Mouse (Mus musculus) heart, postnatal 0 days (tissue): Measurements from ENCODE around the gene Cipc. TPM values are rescaled to one million over a fixed set of nuclear protein-coding genes. Genes with fewer than 3 reads are reported as not detected.

Experiments used
- ATAC-seq: fragments of 200-750 bp; cut with Nextera tagmentation; 2 replicates; pipeline ENCODE4 v1.8.0; 2017; ENCODE audit warnings: low read depth, moderate number of reproducible peaks, moderate library complexity; ENCODE audit not compliant: insufficient read depth
- DNase-seq: peaks from one replicate; pipeline ENCODE4 v3.0.0-alpha.2; 2016; ENCODE audit warnings: low spot score
- H3K27ac ChIP-seq: fragments of 300-500 bp; sonication (generic); 2 replicates; pipeline ENCODE4 v1.5.1; 2014; ENCODE audit warnings: low read depth, mild to moderate bottlenecking
- H3K27me3 ChIP-seq: fragments of 300-500 bp; sonication (generic); 2 replicates; pipeline ENCODE4 v1.6.1; 2014; ENCODE audit warnings: low read length, mixed read lengths; ENCODE audit not compliant: control insufficient read depth, insufficient read depth
- H3K36me3 ChIP-seq: fragments of 300-500 bp; sonication (generic); replicated peaks from 2 replicates; pipeline ENCODE4 v1.6.1; 2014; ENCODE audit warnings: low read length, mixed read lengths; ENCODE audit not compliant: control insufficient read depth, insufficient read depth
- H3K4me1 ChIP-seq: fragments of 300-500 bp; sonication (generic); 2 replicates; pipeline ENCODE4 v1.6.1; 2014; ENCODE audit warnings: antibody characterized with exemption; ENCODE audit not compliant: control insufficient read depth, insufficient read depth
- H3K4me2 ChIP-seq: fragments of 300-500 bp; sonication (generic); 2 replicates; pipeline ENCODE4 v1.6.1; 2014; ENCODE audit warnings: low read depth, mild to moderate bottlenecking, low read length, moderate library complexity
- H3K4me3 ChIP-seq: fragments of 300-500 bp; sonication (generic); 2 replicates; pipeline ENCODE4 v1.5.1; 2014; ENCODE audit warnings: low read depth, low read length
- H3K9ac ChIP-seq: fragments of 300-500 bp; sonication (generic); replicated peaks from 2 replicates; pipeline ENCODE4 v1.6.1; 2014; ENCODE audit warnings: low read depth, low read length, mixed read lengths
- H3K9me3 ChIP-seq: fragments of 300-500 bp; sonication (generic); replicated peaks from 2 replicates; pipeline ENCODE4 v1.6.1; 2016; ENCODE audit warnings: low read length; ENCODE audit not compliant: control insufficient read depth
- CTCF ChIP-seq: IDR thresholded peaks from 2 replicates; pipeline ENCODE4 v1.5.1; 2016; ENCODE audit warnings: antibody characterized with exemption, control low read depth, low read depth
- EP300 ChIP-seq: IDR thresholded peaks from 2 replicates; pipeline ENCODE4 v1.6.1; 2016; ENCODE audit warnings: antibody characterized with exemption, low read depth
- WGBS: fragments of 180-500 bp; shearing (Covaris S2); extraction: QIAGEN DNeasy Blood & Tissue Kit; methylation state at CpG from one replicate; pipeline ENCODE4 v1.1.7; 2014; 5-methylcytosine and 5-hydroxymethylcytosine counted together
- polyA plus RNA-seq: library from polyadenylated mRNA; unstranded; fragments of >200 nt; fragmentation: Nextera tagmentation; extraction: Ambion mirVana; gene quantifications from 2 replicates; pipeline ENCODE4 v1.2.1, GENCODE M21; 2015
- total RNA-seq: library from RNA; depleted of rRNA; stranded (reverse); fragments of >200 nt; gene quantifications from 2 replicates; pipeline ENCODE4 v1.2.3, GENCODE M21; 2014; ENCODE audit warnings: low replicate concordance; rRNA removed

Cipc gene
- 26.2 and 41.6 TPM in 2 replicates for total RNA-seq
- polyA plus RNA-seq = 18.7 and 20.9 TPM in 2 replicates

GRCm38 (mm10) chr12:86946862-86947574 lies at the start of gene Cipc:
Cipc (plus strand) TSS chr12:86947043.
- Histone ChIP-seq H3K36me3 (no peaks in the 10 kb centered on the region), H3K27ac (peak within 1 kb of the TSS; percentile 100), H3K4me3 (peak within 1 kb of the TSS; percentile 82), H3K9ac (peak within 1 kb of the TSS; percentile 91), H3K4me2 (peak within 1 kb of the TSS; percentile 96), H3K9me3 (no peaks in the 10 kb centered on the region), H3K27me3 (no peaks in the 10 kb centered on the region), H3K4me1 (peaks cover 29% of the 10 kb centered on the region)
- TF ChIP-seq CTCF (no peak), EP300 (peak; percentile 85)
- DNase-seq (peak; percentile 99), ATAC-seq (peak; percentile 97)
- WGBS = under 1% methylated on average over 64 of the region's 64 CpGs

DNA sequence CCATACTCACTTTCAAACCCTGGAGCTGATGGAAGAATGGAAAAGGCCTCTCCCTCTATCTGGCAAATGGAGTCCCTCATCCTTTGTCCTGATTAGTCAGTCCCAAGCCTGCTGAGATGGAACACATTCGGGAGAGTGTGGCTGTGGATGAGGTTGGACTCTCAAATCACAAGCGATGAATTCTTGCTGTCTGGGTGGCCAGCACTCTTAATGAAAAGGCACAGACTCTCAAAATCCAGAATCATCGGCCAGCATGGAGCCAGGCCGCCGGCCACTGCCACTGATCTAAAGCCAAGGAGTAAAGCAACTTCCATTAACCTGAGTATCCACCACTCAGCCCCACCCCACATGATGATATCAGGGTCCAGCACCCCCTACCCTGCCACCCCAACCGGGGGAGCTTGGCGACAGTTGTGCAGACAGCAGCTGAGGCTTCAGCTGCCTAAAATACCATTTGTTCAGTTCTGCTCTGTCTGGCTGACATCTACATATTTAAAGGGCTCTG lies 49.0 kb upstream of the Cipc start:
- no peak overlapping the region for H3K4me2 ChIP-seq

DNA sequence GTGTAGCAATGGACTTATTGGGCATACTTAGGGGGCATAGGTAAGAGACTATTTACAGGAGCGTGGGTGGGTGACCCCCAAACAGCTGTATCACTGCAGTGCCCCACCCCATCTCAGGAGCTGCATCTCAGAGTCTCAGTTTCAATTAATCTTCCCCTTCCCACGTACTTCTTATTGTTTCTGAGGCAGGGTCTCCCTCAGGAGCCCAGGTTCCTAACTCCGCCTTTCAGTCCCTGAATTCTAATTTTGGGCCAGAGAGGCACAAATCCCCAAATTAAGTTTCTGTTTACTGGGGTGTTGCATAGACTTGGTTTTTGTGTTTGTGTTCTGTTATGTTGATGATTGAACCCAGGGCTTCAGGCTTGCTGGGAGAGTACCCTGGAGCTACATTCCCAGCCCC lies 48.4 kb upstream of the Cipc start:
- peaks cover 61% of the 10 kb centered on the region for H3K4me1 ChIP-seq
- DNase-seq = no peak
- no peaks in the 10 kb centered on the region for H3K9me3 ChIP-seq
- H3K4me3 ChIP-seq = no peak overlapping the region
- 0 out of 2 replicates have a peak overlapping the region, but pooled peaks have one; percentile 2 for H3K9ac ChIP-seq
- 76% methylated on average over 3 of the region's 3 CpGs for WGBS
- peak overlapping the region; percentile 96 for H3K27ac ChIP-seq
- no peak overlapping the region for H3K4me2 ChIP-seq
- H3K36me3 ChIP-seq = no peaks in the 10 kb centered on the region
- H3K27me3 ChIP-seq = no peaks in the 10 kb centered on the region
- TF ChIP-seq CTCF (no peak), EP300 (no peak)
- no peak for ATAC-seq

More for the DNA sequence above, 49.0 kb upstream of the Cipc start:
- Histone ChIP-seq H3K9ac (peak overlapping the region; percentile 50; the same call in 1 of the 2 replicates), H3K27me3 (no peaks in the 10 kb centered on the region), H3K27ac (peak overlapping the region; percentile 96), H3K4me1 (peaks cover 68% of the 10 kb centered on the region), H3K9me3 (no peaks in the 10 kb centered on the region), H3K4me3 (no peak overlapping the region), H3K36me3 (no peaks in the 10 kb centered on the region)
- DNase-seq (no peak), ATAC-seq (no peak)
- TF ChIP-seq CTCF (no peak), EP300 (no peak)
- whole genome bisulfite sequencing = 54% methylated on average over 7 of the region's 7 CpGs

DNA sequence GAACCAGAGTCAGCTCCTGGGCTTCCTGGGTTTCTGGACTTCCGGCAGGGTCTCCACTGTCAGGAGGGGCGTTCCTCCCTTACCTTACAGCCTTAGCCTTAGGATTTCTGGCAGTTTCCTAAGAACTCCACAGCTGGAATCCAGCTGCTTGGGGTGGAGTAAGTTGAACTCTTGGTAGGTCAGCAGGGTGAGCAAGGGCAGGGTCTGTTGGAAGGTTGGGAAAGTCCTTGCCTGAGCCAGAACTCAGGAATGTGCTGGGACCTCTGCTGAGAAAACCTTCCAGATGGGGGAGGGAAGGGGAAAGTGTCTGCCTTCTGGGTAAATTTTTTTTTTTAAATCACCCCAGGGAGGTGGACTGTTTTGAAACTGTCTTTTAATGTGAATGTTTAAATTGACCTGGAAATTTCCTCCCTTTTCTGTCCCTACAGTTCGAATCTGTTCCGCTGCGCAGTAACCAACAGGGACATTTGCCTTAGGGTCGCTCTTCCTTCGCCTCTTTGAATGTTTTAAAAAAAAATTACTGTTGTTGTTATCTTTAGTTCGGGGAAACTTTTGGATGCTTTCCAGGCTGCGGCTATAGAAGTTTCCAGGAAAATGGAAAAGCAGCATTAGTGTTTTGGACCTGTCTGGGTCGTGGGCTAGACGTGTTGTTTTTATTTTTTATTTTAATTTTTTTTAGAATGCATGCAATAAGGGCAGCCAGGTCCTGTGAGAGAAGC lies 47.2 kb upstream of the Cipc start:
- Histone ChIP-seq H3K4me3 (no peak overlapping the region), H3K27ac (peak overlapping the region; percentile 78), H3K9ac (peak overlapping the region; percentile 9; the same call in 1 of the 2 replicates), H3K4me2 (peak overlapping the region; percentile 18), H3K4me1 (peaks cover 55% of the 10 kb centered on the region), H3K36me3 (no peaks in the 10 kb centered on the region), H3K9me3 (no peaks in the 10 kb centered on the region), H3K27me3 (no peaks in the 10 kb centered on the region)
- 36% methylated on average over 11 of the region's 11 CpGs for WGBS
- ATAC-seq = no peak; the same call in 1 of the 2 replicates
- TF ChIP-seq EP300 (no peak), CTCF (no peak)
- peak; percentile 60 for DNase-seq
